Mouse (Mus musculus): Measurements from ENCODE around the gene Lifr.

Gene Lifr

GRCm38 (mm10) chr15:7090211-7090765 is at the start of gene Lifr:
Lifr (plus strand) TSS chr15:7090614.
- no peak for DNase-seq (ENCODE audit: low spot score in 2 of 2)

GRCm38 (mm10) chr15:7044081-7044749 is 46.2 kb upstream of the Lifr start:
- DNase-seq (ENCODE audit: low spot score in 2 of 2), result no peak

- DNase-seq (ENCODE audit: low spot score in 2 of 2), result no peak
These were observed 45.4 kb upstream of the Lifr start for GRCm38 (mm10) chr15:7045056-7045455.

- no peak for DNase-seq (ENCODE audit: low spot score in 2 of 2)
These were observed 42.5 kb upstream of the Lifr start for GRCm38 (mm10) chr15:7047931-7048330.

GRCm38 (mm10) chr15:7048916-7049315 is 41.5 kb upstream of the Lifr start:
- DNase-seq (ENCODE audit: low spot score in 2 of 2), result no peak

GRCm38 (mm10) chr15:7051666-7052065 is 38.7 kb upstream of the Lifr start:
- no peak for DNase-seq (ENCODE audit: low spot score in 2 of 2)

- DNase-seq (ENCODE audit: low spot score in 2 of 2), result no peak
These were observed 38.3 kb upstream of the Lifr start for GRCm38 (mm10) chr15:7052117-7052516.

GRCm38 (mm10) chr15:7056851-7057250 is 33.6 kb upstream of the Lifr start:
- DNase-seq (ENCODE audit: low spot score in 2 of 2), result no peak

- DNase-seq (ENCODE audit: low spot score in 2 of 2), result no peak
These were observed 29.9 kb upstream of the Lifr start for GRCm38 (mm10) chr15:7060522-7060921.

- no peak for DNase-seq (ENCODE audit: low spot score in 2 of 2)
These were observed 28.3 kb upstream of the Lifr start for GRCm38 (mm10) chr15:7061995-7062697.

GRCm38 (mm10) chr15:7062698-7063009 is 27.8 kb upstream of the Lifr start:
- no peak for DNase-seq (ENCODE audit: low spot score in 2 of 2)

- DNase-seq (ENCODE audit: low spot score in 2 of 2), result no peak
These were observed 26.7 kb upstream of the Lifr start for GRCm38 (mm10) chr15:7063521-7064240.

- no peak for DNase-seq (ENCODE audit: low spot score in 2 of 2)
These were observed 25.4 kb upstream of the Lifr start for GRCm38 (mm10) chr15:7064992-7065523.

GRCm38 (mm10) chr15:7065624-7066023 is 24.8 kb upstream of the Lifr start:
- no peak for DNase-seq (ENCODE audit: low spot score in 2 of 2)

GRCm38 (mm10) chr15:7066752-7067151 is 23.7 kb upstream of the Lifr start:
- no peak for DNase-seq (ENCODE audit: low spot score in 2 of 2)

- DNase-seq (ENCODE audit: low spot score in 2 of 2), result no peak
These were observed 21.0 kb upstream of the Lifr start for GRCm38 (mm10) chr15:7069374-7069773.

GRCm38 (mm10) chr15:7070199-7070794 is 20.1 kb upstream of the Lifr start:
- no peak for DNase-seq (ENCODE audit: low spot score in 2 of 2)

GRCm38 (mm10) chr15:7073269-7073668 is 17.1 kb upstream of the Lifr start:
- no peak for DNase-seq (ENCODE audit: low spot score in 2 of 2)

GRCm38 (mm10) chr15:7075185-7075584 is 15.2 kb upstream of the Lifr start:
- peak in 1 of 2 experiments; percentile 30 for DNase-seq (ENCODE audit: low spot score in 2 of 2)

- no peak for DNase-seq (ENCODE audit: low spot score in 2 of 2)
These were observed 12.1 kb upstream of the Lifr start for GRCm38 (mm10) chr15:7078356-7078755.

- no peak for DNase-seq (ENCODE audit: low spot score in 2 of 2)
These were observed 10.6 kb upstream of the Lifr start for GRCm38 (mm10) chr15:7079631-7080337.
